Mouse (Mus musculus) CD4-positive naive resting alpha-beta T cell, adult 57 days (primary cell): ENCODE measurements around the gene Gm8247. TPM values are rescaled to one million over a fixed set of nuclear protein-coding genes. Genes with fewer than 3 reads are reported as not detected.

ENCODE experiments used
- total RNA-seq: library from RNA; stranded (reverse); gene quantifications from one replicate; pipeline ENCODE4 v1.2.4, GENCODE M21; 2023

Gene Gm8247
- total RNA-seq, result not detected

DNA sequence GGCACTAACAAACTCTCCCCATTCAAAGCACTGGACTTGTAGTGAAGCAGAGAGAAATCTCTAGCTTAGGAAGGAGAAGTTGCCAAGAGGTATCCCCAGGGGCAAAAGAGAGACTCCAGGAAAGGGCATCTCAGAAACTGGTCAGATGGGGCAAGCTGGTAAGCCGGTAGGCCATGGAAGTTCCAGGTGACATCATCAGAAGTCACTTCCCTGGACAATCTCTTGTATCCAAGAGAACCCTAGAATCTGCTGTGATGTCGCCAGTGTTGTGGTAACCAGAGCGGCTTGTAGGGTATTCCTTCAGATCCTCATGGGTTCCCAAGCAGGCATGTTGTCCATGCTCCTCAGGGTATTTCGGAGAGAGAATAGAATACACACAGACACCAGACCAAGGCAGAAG lies at the start of gene Gm8247:
TSS of gene Gm8247 (plus strand) at position 301 of the 400 bp plus-strand sequence.

DNA sequence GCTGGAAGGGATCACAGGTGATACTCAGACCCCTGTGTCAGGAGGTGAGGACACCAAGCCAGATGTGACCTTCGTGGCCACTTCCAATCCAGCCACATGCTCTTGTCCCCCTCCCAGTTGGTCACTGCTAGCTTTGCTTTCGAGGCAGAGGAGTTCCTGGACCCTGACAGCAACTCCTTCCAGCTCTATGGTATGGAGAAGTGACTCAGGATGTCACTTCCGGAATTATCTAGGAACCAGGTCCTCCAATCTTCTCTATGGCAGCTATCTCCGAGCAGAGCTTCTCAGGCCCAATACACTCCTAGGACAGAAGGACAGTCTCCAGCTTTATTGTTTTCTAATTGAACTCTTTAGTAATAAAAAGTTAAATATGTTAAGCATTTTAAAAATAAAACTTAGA lies 44.8 kb downstream of the Gm8247 start, which contains the start of gene Gm5624:
TSS of gene Gm5624 (minus strand) at position 202 of the 400 bp plus-strand sequence.

Other genes starting within 250 kb of the Gm8247 start
- gene Gm5930, start 244.6 kb upstream of the Gm8247 start, total RNA-seq, result not detected
- not detected for gene Gm8229, start 217.8 kb upstream of the Gm8247 start, total RNA-seq
- not detected for gene Gm3371, start 172.5 kb upstream of the Gm8247 start, total RNA-seq
- not detected for gene Gm8232, start 149.5 kb upstream of the Gm8247 start, total RNA-seq
- not detected for gene BC061237, start 90.7 kb upstream of the Gm8247 start, total RNA-seq
- gene Gm17093, start 64.9 kb upstream of the Gm8247 start, total RNA-seq, result not detected
- gene Gm5624, start 44.8 kb downstream of the Gm8247 start, total RNA-seq, result not detected
- gene Gm8257, start 123.3 kb downstream of the Gm8247 start, total RNA-seq, result not detected
- gene Gm8267, start 167.2 kb downstream of the Gm8247 start, total RNA-seq, result not detected